Mouse (Mus musculus): ENCODE results near the gene Nrf1.

The Nrf1 gene

GRCm38 (mm10) chr6:30047271-30048162 lies at the start of gene Nrf1:
TSS of gene Nrf1 (plus strand) at chr6:30047988.
- DNase-seq: peak; percentile 95 to 97

GRCm38 (mm10) chr6:29998140-29998539 lies 49.6 kb upstream of the Nrf1 start:
- peak in 1 of 2 experiments; percentile 24 for DNase-seq

- DNase-seq: no peak
These were observed 49.0 kb upstream of the Nrf1 start for GRCm38 (mm10) chr6:29998771-29999170.

- no peak for DNase-seq
These were observed 45.2 kb upstream of the Nrf1 start for GRCm38 (mm10) chr6:30002628-30003027.

GRCm38 (mm10) chr6:30005851-30006250 lies 41.9 kb upstream of the Nrf1 start:
- DNase-seq: no peak

- DNase-seq: no peak
These were observed 38.6 kb upstream of the Nrf1 start for GRCm38 (mm10) chr6:30009204-30009603.

- no peak for DNase-seq
These were observed 34.3 kb upstream of the Nrf1 start for GRCm38 (mm10) chr6:30013520-30013919.

- no peak for DNase-seq
These were observed 33.5 kb upstream of the Nrf1 start for GRCm38 (mm10) chr6:30014187-30014864.

GRCm38 (mm10) chr6:30021241-30021640 lies 26.5 kb upstream of the Nrf1 start:
- no peak for DNase-seq

- DNase-seq: no peak
These were observed 26.1 kb upstream of the Nrf1 start for GRCm38 (mm10) chr6:30021656-30022055.

GRCm38 (mm10) chr6:30026799-30027198 lies 21.0 kb upstream of the Nrf1 start:
- DNase-seq: peak; percentile 79 to 88

GRCm38 (mm10) chr6:30028358-30028757 lies 19.4 kb upstream of the Nrf1 start:
- DNase-seq: no peak

- DNase-seq: no peak
These were observed 12.7 kb upstream of the Nrf1 start for GRCm38 (mm10) chr6:30035112-30035511.

GRCm38 (mm10) chr6:30041498-30041897 lies 6.3 kb upstream of the Nrf1 start:
- DNase-seq: no peak

- DNase-seq: peak; percentile 16 to 46
These were observed 5.3 kb upstream of the Nrf1 start for GRCm38 (mm10) chr6:30042483-30042882.

GRCm38 (mm10) chr6:30048163-30048500 lies 344 bp downstream of the Nrf1 start:
- DNase-seq: no peak

GRCm38 (mm10) chr6:30048501-30049353 lies 939 bp downstream of the Nrf1 start:
- peak; percentile 68 to 75 for DNase-seq

GRCm38 (mm10) chr6:30053116-30053515 lies 5.3 kb downstream of the Nrf1 start:
- no peak for DNase-seq

GRCm38 (mm10) chr6:30062544-30062943 lies 14.8 kb downstream of the Nrf1 start:
- no peak for DNase-seq

GRCm38 (mm10) chr6:30065369-30065768 lies 17.6 kb downstream of the Nrf1 start:
- DNase-seq: no peak

- DNase-seq: no peak
These were observed 19.0 kb downstream of the Nrf1 start for GRCm38 (mm10) chr6:30066746-30067145.

- no peak for DNase-seq
These were observed 24.7 kb downstream of the Nrf1 start for GRCm38 (mm10) chr6:30072476-30072875.

- DNase-seq: no peak
These were observed 31.2 kb downstream of the Nrf1 start for GRCm38 (mm10) chr6:30078938-30079529.

All from lung, postnatal 4 days (tissue).